Mouse (Mus musculus): ENCODE results near the gene Crybb1.

Crybb1 gene
- long read RNA-seq, experiment 1, partial matches to known transcripts, result 0 of 5 reads
- long read RNA-seq, experiment 1, other reads (novel, unspliced or antisense), result 4 of 5 reads
- long read RNA-seq, experiment 2, partial matches to known transcripts, result 0 of 1 reads
- long read RNA-seq, experiment 2, other reads (novel, unspliced or antisense), result 1 of 1 reads

- intact Hi-C loops (cut with DNase I), result no loop called here
Measured at GRCm38 (mm10) chr5:112255426-112255825, at the start of gene Crybb1. Gene Crybb1 (plus strand): TSS chr5:112255815.

DNA sequence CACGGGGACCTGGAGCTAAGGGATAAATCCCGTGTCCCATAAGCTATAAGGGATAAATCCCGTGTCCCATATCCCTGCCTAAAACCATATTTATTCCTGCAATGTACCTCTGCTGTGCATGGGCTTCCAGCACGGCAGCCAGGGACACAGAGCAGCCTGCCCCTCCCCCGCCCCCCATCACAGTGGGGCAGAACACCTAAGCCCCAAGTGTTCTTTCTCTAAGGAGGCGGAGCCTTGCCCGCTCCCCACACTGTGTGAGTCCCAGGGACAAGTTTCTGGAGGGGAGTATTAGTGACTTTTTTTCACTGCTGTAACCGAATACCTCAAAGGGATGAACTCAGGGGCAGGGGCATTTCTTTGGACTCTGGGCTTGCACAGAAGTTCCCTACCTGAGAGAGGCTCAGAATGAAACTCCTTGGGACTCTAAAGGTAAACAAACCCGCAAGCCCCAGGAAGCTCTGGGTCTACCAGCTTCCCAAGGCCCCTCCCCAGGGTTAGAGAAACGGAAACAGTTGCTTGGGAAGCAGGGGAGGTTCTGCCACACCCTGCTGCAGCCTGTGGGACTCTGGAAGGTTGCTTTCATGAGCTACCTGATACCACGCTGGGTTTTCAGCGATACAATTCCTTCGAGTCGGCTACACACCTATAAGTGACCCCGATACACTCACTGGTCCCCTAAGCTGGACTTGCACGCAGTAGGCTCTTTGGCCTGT is 48.9 kb upstream of the Crybb1 start:
- intact Hi-C loops (cut with DNase I), result no loop called here

GRCm38 (mm10) chr5:112208321-112208720 is 47.3 kb upstream of the Crybb1 start:
- intact Hi-C loops (cut with DNase I), result no loop called here

DNA sequence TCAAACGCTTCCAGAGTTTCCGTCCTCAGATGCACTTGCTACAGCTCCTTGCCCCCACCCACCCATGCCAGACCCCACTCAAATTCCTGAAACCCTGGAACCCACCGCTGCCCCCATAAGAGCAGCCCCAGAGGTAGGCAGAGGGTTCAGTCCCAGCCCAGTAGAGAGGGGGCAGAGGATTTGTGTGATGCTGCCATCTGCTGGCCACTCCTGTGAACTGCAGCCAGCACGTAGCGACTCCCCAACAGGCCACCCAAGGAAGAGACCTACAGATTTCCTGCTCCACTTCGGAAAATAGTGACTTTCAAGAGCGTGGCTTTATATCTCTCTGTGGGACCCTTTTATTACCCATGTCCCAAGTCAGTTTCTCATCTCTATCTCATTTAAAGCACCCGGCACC is 45.5 kb upstream of the Crybb1 start:
- intact Hi-C loops (cut with DNase I), result loop anchor here (10.0 kb wide), 1 partner anchor 225 kb away; no protein-coding TSS in a partner anchor

DNA sequence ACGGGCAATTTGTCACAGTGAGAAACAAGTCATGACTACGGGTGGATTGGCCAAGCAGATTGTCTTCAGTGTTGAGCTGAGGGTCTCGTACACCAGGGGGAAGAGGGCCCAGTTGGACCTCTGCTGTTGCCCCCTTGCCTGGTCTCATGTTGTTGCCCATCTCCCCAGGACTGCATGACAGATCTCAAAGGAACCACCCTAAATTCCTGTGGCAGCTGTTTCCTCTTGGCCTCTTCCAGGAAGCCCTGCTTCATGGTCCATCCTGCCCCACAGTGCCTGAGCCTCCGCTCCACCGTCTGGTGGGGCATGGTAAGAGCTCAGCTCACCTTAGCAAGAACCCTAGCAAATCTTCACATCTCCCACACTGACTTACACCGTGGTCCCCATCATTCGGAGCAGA is 43.7 kb upstream of the Crybb1 start:
- intact Hi-C loops (cut with DNase I), result loop anchor here (10.0 kb wide), 1 partner anchor 223 kb away; no protein-coding TSS in a partner anchor

DNA sequence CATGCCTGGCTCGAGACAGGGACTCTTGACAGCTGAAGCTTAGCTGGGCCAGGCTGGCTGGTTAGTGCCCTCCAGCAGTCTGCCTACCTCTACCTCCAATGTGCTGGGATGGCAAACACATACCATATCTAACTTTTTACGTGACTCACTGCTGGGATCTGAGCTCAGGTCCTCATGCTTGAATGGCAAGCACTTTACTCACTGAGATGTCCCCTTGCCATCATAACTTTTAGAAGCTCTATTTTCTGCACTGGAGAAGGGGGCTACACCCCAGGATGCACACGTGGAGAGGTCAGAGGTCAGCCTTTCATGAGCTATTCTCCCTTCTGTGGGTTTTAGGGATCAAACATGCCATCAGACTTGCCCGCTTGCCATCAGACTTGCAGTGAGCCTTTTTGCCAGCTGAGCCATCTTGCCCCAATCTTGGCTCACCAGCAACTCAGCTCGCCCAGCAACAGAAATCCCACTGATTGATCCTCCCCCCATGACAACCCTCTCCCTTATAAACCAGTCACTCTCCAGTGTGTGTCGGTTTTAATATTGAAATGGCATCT is 42.8 kb upstream of the Crybb1 start:
- intact Hi-C loops (cut with DNase I), result loop anchor here (10.0 kb wide), 1 partner anchor 222 kb away; no protein-coding TSS in a partner anchor

DNA sequence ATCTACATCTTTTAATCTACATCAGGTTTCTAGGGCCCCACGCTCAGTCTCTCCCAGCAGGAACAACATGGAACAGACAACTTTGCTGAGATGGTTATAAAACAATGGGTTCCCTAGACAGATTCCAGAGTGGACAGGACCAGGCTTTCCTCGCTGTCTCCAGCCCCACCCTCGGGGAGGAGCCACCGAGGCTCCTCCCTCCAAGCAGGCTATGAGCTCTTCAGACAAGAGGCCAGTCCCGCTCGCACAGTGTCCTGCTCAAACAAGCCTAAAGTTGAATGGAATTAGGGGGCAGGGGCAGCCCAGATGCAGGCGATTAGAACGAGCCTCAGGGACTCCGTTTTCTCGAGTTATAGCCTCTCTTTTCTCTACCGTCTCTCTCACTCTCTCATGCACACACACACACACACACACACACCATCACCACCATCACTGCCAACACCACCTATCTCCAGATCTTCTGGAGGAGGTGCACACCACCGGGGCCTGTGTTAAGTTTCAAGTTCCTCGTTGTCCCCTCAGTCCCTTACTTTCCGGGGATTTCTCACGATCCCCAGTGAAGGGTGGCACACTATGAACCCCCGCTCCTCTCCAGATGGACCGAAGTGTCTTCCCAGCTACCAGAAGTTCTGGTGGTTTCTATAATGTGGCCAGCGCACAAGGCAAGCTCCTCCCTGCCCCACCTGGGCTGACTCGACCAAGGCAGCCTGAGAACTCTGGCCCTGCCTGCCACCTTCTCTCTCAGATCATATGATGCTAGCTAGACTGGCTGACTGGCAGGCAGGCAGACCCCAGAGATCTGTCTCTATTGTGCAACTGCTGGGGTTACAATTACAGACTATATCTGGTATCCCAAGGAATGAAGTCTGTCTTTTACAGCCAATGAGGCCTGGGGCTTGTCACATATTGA is 42.0 kb upstream of the Crybb1 start:
- intact Hi-C loops (cut with DNase I), result loop anchor here (10.0 kb wide), 1 partner anchor 221 kb away; no protein-coding TSS in a partner anchor

- intact Hi-C loops (cut with DNase I), result loop anchor here (10.0 kb wide), 1 partner anchor 220 kb away; no protein-coding TSS in a partner anchor
Measured at GRCm38 (mm10) chr5:112214419-112214818, 41.2 kb upstream of the Crybb1 start.

DNA sequence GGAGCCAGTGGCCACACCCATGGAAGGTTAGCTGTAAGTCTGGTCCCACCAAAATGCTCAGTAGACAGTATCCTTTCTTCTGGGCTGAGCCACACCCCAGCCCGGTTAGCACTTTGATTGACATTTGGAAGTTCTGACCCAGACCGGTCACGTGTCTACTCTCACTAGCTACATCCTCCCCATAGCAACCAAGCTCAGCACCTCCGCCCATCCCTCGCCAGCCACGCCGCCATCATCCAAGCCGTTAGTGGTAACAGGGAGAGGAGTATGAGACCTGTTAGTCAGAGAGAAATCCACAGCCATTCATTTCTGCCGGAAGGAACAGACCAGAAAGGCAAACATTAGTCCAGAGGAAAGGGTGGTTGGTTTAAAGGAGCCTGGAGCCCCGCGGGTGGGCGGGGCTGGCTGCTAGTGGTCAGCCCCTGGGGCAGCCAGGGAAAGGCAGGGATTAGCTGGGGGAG is 40.3 kb upstream of the Crybb1 start:
- intact Hi-C loops (cut with DNase I), result loop anchor here (10.0 kb wide), 1 partner anchor 219 kb away; no protein-coding TSS in a partner anchor

DNA sequence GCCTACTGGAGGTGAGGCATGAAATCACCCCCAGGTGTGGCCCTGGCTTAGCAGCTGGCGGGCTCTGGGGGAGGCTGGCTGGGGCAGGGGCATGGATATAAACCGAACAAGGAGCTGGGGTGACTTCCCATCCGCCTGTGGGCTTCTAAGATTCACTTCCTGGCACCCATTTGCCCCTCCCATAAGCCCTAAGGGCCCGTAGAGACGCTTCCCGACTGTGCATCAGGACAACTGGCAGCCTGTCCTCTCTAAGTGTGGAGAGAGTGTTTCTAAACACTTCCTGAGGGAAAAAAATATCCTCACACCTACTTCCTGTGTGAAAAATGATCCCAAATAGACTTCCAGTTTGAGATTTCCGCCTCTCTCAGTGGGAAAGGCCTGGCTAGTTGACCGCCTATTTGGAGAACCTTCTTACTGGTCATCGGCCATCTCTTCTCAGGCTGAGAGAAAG is 39.8 kb upstream of the Crybb1 start:
- intact Hi-C loops (cut with DNase I), result loop anchor here (10.0 kb wide), 1 partner anchor 219 kb away; no protein-coding TSS in a partner anchor

DNA sequence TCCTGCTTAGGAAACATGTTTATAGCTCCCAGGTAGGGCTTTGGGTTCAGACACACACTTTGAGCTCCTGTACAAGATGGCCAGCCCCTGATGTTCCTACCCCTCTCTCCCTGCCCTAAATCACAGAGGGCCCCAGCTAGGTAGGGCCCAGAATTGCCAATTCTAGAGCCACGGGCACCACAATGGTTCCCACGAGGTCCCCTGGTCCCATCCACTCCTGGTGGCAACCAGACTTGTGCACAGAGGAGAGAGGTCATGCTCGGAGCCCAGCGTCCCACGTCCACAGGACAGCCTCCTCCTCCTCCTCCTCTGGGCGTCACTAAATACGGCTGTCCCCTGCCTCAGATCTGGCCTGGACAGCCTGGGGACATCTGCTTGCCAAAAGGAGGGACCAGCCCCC is 39.3 kb upstream of the Crybb1 start:
- intact Hi-C loops (cut with DNase I), result loop anchor here (10.0 kb wide), 1 partner anchor 218 kb away; no protein-coding TSS in a partner anchor

DNA sequence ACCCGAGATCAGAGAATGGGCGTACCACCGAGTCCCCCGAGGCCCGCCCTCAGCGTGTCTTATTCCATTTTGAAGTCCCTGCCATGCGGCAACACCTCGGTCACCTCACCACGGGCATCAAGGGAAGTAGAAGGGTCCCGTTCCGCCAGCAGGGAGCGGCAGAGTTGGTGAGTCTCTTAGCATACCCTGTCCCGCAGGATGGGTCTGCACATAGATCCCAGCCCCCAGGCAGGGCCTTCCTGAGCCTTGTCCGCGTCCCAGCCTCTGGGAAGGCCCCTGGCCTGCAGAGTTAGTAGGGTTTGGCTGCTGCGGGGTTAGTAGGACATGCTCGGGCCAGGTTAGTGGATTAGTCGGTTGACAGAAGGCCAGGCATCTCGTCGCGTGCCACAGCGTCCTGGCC is 38.6 kb upstream of the Crybb1 start:
- intact Hi-C loops (cut with DNase I), result loop anchor here (10.0 kb wide), 1 partner anchor 218 kb away; no protein-coding TSS in a partner anchor

GRCm38 (mm10) chr5:112218679-112219078 is 36.9 kb upstream of the Crybb1 start:
- intact Hi-C loops (cut with DNase I), result loop anchor here (10.0 kb wide), 1 partner anchor 216 kb away; no protein-coding TSS in a partner anchor

- intact Hi-C loops (cut with DNase I), result loop anchor here (10.0 kb wide), 1 partner anchor 215 kb away; no protein-coding TSS in a partner anchor
Measured at GRCm38 (mm10) chr5:112219398-112219797, 36.2 kb upstream of the Crybb1 start.

- intact Hi-C loops (cut with DNase I), result no loop called here
Measured at GRCm38 (mm10) chr5:112220203-112220602, 35.4 kb upstream of the Crybb1 start.

- intact Hi-C loops (cut with DNase I), result no loop called here
Measured at GRCm38 (mm10) chr5:112225591-112225990, 30.0 kb upstream of the Crybb1 start.

GRCm38 (mm10) chr5:112227354-112227753 is 28.3 kb upstream of the Crybb1 start:
- intact Hi-C loops (cut with DNase I), result no loop called here

DNA sequence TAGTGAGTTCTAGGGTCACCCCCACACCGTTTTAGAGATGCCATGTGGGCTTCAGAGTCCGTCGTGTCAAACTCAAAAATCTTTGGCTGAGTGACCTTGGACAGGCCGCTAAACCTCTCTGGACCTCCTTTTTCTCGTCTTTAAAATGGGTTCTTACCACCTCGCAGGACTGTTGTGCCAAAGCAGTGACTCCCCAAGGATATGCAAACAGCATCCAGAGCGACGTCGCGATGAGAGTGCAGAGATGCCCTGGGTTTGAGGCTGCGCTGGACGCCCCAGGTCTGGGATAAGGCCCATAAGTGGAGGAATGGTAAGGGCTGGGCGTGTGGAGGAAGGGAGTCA is 27.7 kb upstream of the Crybb1 start:
- intact Hi-C loops (cut with DNase I), result no loop called here

GRCm38 (mm10) chr5:112228240-112229076 is 27.2 kb upstream of the Crybb1 start:
- intact Hi-C loops (cut with DNase I), result no loop called here

DNA sequence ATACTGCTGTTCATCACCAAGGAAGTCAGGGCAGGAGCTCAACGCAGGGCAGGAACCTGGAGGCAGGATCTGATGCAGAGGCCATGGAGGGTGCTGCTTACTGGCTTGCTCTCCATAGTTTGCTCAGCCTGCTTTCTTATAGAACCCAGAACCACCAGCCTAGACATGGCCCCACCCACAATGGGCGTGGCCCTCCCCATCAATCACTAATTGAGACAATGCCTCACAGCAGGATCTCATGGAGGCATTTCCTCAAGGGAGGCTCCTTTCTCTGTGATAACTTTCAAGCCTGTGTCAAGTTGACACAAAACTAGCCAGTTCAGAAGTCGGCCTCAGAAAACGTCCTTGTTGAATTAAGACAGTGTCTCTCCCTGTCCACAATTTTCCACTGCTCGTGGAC is 19.8 kb upstream of the Crybb1 start:
- intact Hi-C loops (cut with DNase I), result no loop called here
